Mouse (Mus musculus) hindbrain, embryonic 15.5 days (tissue): ENCODE measurements around the gene Foxp4. TPM values are rescaled to one million over a fixed set of nuclear protein-coding genes. Genes with fewer than 3 reads are reported as not detected.
A peak's percentile ranks its signal among the peaks of the same experiment; 100 is the strongest.

Experiments
- ATAC-seq: fragments of 200-750 bp; cut with Nextera tagmentation; 2 replicates; pipeline ENCODE4 v1.8.0; 2017; ENCODE audit warnings: low read depth, moderate number of reproducible peaks, moderate TSS enrichment; ENCODE audit not compliant: low FRiP score
- H3K27ac ChIP-seq: fragments of 300-500 bp; sonication (generic); replicated peaks from 2 replicates; pipeline ENCODE4 v1.5.1; 2015; ENCODE audit warnings: mild to moderate bottlenecking, inconsistent platforms
- H3K27me3 ChIP-seq: fragments of 300-500 bp; sonication (generic); 2 replicates; pipeline ENCODE4 v1.6.1; 2015; ENCODE audit warnings: control low read depth, inconsistent platforms
- H3K36me3 ChIP-seq: fragments of 300-500 bp; sonication (generic); 2 replicates; pipeline ENCODE4 v1.6.1; 2015; ENCODE audit warnings: control low read depth, inconsistent platforms
- H3K4me1 ChIP-seq: fragments of 300-500 bp; sonication (generic); replicated peaks from 2 replicates; pipeline ENCODE4 v1.6.1; 2015; ENCODE audit warnings: control low read depth, inconsistent platforms
- H3K4me2 ChIP-seq: fragments of 300-500 bp; sonication (generic); 2 replicates; pipeline ENCODE4 v1.6.1; 2015; ENCODE audit warnings: moderate library complexity, mild to moderate bottlenecking, inconsistent platforms
- H3K4me3 ChIP-seq: fragments of 300-500 bp; sonication (generic); 2 replicates; pipeline ENCODE4 v1.5.1; 2015; ENCODE audit warnings: mild to moderate bottlenecking, inconsistent platforms
- H3K9ac ChIP-seq: fragments of 300-500 bp; sonication (generic); 2 replicates; pipeline ENCODE4 v1.6.1; 2015; ENCODE audit warnings: inconsistent platforms
- H3K9me3 ChIP-seq: fragments of 300-500 bp; sonication (generic); 2 replicates; pipeline ENCODE4 v1.6.1; 2016; ENCODE audit warnings: control low read depth, inconsistent platforms
- WGBS: fragments of 180-500 bp; shearing (Covaris S2); methylation state at CpG from one replicate; pipeline ENCODE4 v1.1.7; 2015; 5-methylcytosine and 5-hydroxymethylcytosine counted together
- polyA plus RNA-seq: library from polyadenylated mRNA; unstranded; fragments of >200 nt; fragmentation: Nextera tagmentation; extraction: Ambion mirVana; gene quantifications from 2 replicates; pipeline ENCODE4 v1.2.1, GENCODE M21; 2015

Gene Foxp4
- polyA plus RNA-seq, 1 experiment from 2014 or later, result 42.2 TPM

GRCm38 (mm10) chr17:47907366-47907920 lies 17.0 kb downstream of the Foxp4 start:
- Histone ChIP-seq H3K9ac (no peak overlapping the region), H3K36me3 (no peaks in the 10 kb centered on the region), H3K4me1 (peaks cover 40% of the 10 kb centered on the region), H3K9me3 (no peaks in the 10 kb centered on the region), H3K27me3 (peaks cover 66% of the 10 kb centered on the region), H3K4me2 (no peak overlapping the region), H3K4me3 (no peak overlapping the region), H3K27ac (no peak overlapping the region)
- no peak for ATAC-seq
- 19% methylated on average over 9 of the region's 9 CpGs for WGBS

- Histone ChIP-seq H3K27ac (no peak overlapping the region), H3K27me3 (peaks cover 52% of the 10 kb centered on the region), H3K36me3 (no peaks in the 10 kb centered on the region), H3K9me3 (no peaks in the 10 kb centered on the region), H3K4me1 (peaks cover 25% of the 10 kb centered on the region), H3K4me2 (peak overlapping the region; percentile 52), H3K4me3 (peak overlapping the region; percentile 32), H3K9ac (0 out of 2 replicates have a peak overlapping the region, but pooled peaks have one; percentile 25)
- no peak for ATAC-seq
- 27% methylated on average over 35 of the region's 35 CpGs for WGBS
These were observed 20.4 kb downstream of the Foxp4 start for GRCm38 (mm10) chr17:47903846-47904680.

- Histone ChIP-seq H3K4me2 (no peak overlapping the region), H3K4me1 (peaks cover 25% of the 10 kb centered on the region), H3K9me3 (no peaks in the 10 kb centered on the region), H3K4me3 (no peak overlapping the region), H3K36me3 (no peaks in the 10 kb centered on the region), H3K27ac (no peak overlapping the region), H3K9ac (no peak overlapping the region), H3K27me3 (peaks cover 33% of the 10 kb centered on the region)
- 71% methylated on average over 3 of the region's 3 CpGs for WGBS
- ATAC-seq, result no peak
These were observed 22.7 kb downstream of the Foxp4 start for GRCm38 (mm10) chr17:47901782-47902181.

- Histone ChIP-seq H3K36me3 (no peaks in the 10 kb centered on the region), H3K4me1 (peaks cover 23% of the 10 kb centered on the region), H3K27me3 (peaks cover 27% of the 10 kb centered on the region), H3K4me3 (no peak overlapping the region), H3K9me3 (no peaks in the 10 kb centered on the region), H3K4me2 (no peak overlapping the region), H3K27ac (no peak overlapping the region), H3K9ac (no peak overlapping the region)
- ATAC-seq, result no peak
- 54% methylated on average over 6 of the region's 6 CpGs for WGBS
These were observed 23.7 kb downstream of the Foxp4 start for GRCm38 (mm10) chr17:47900716-47901115.

- 30% methylated on average over 4 of the region's 4 CpGs for WGBS
- H3K9me3 ChIP-seq, result no peaks in the 10 kb centered on the region
- peaks cover 17% of the 10 kb centered on the region for H3K4me1 ChIP-seq
- H3K27me3 ChIP-seq, result peaks cover 21% of the 10 kb centered on the region
- no peak overlapping the region for H3K4me2 ChIP-seq
- H3K36me3 ChIP-seq, result no peaks in the 10 kb centered on the region
- H3K9ac ChIP-seq, result no peak overlapping the region
- no peak for ATAC-seq
- no peak overlapping the region for H3K27ac ChIP-seq
- H3K4me3 ChIP-seq, result no peak overlapping the region
These were observed 25.3 kb downstream of the Foxp4 start for GRCm38 (mm10) chr17:47899156-47899555.

GRCm38 (mm10) chr17:47897956-47898752 lies 26.3 kb downstream of the Foxp4 start:
- H3K4me1 ChIP-seq, result peaks cover 16% of the 10 kb centered on the region
- H3K36me3 ChIP-seq, result no peaks in the 10 kb centered on the region
- WGBS, result 13% methylated on average over 9 of the region's 9 CpGs
- H3K27ac ChIP-seq, result no peak overlapping the region
- no peak overlapping the region for H3K4me2 ChIP-seq
- no peak overlapping the region for H3K4me3 ChIP-seq
- peaks cover 12% of the 10 kb centered on the region for H3K27me3 ChIP-seq
- peak; percentile 70 for ATAC-seq
- H3K9ac ChIP-seq, result no peak overlapping the region
- no peaks in the 10 kb centered on the region for H3K9me3 ChIP-seq

- Histone ChIP-seq H3K4me2 (no peak overlapping the region), H3K4me1 (peaks cover 13% of the 10 kb centered on the region), H3K27me3 (0 out of 2 replicates have a peak, but pooled peaks cover 4% of the 10 kb centered on the region), H3K9me3 (no peaks in the 10 kb centered on the region), H3K36me3 (no peaks in the 10 kb centered on the region), H3K27ac (no peak overlapping the region), H3K9ac (no peak overlapping the region), H3K4me3 (no peak overlapping the region)
- no peak for ATAC-seq
- whole genome bisulfite sequencing, result 70% methylated on average over 7 of the region's 7 CpGs
These were observed 34.7 kb downstream of the Foxp4 start for GRCm38 (mm10) chr17:47889727-47890126.

- ATAC-seq, result no peak
- no peaks in the 10 kb centered on the region for H3K36me3 ChIP-seq
- 0 out of 2 replicates have a peak, but pooled peaks cover 4% of the 10 kb centered on the region for H3K27me3 ChIP-seq
- WGBS, result 48% methylated on average over 19 of the region's 19 CpGs
- H3K4me3 ChIP-seq, result no peak overlapping the region
- no peaks in the 10 kb centered on the region for H3K9me3 ChIP-seq
- peaks cover 13% of the 10 kb centered on the region for H3K4me1 ChIP-seq
- no peak overlapping the region for H3K27ac ChIP-seq
- H3K9ac ChIP-seq, result no peak overlapping the region
- H3K4me2 ChIP-seq, result no peak overlapping the region
These were observed 35.2 kb downstream of the Foxp4 start for GRCm38 (mm10) chr17:47889267-47889666.

- Histone ChIP-seq H3K9ac (no peak overlapping the region), H3K4me2 (no peak overlapping the region), H3K27ac (no peak overlapping the region), H3K4me3 (no peak overlapping the region), H3K4me1 (peaks cover 13% of the 10 kb centered on the region), H3K9me3 (no peaks in the 10 kb centered on the region), H3K36me3 (no peaks in the 10 kb centered on the region), H3K27me3 (0 out of 2 replicates have a peak, but pooled peaks cover 4% of the 10 kb centered on the region)
- WGBS, result 77% methylated on average over 7 of the region's 7 CpGs
- no peak for ATAC-seq
These were observed 35.8 kb downstream of the Foxp4 start for GRCm38 (mm10) chr17:47888641-47889040.

- WGBS, result 22% methylated on average over 6 of the region's 6 CpGs
- Histone ChIP-seq H3K27me3 (0 out of 2 replicates have a peak, but pooled peaks cover 4% of the 10 kb centered on the region), H3K4me3 (no peak overlapping the region), H3K9me3 (no peaks in the 10 kb centered on the region), H3K27ac (no peak overlapping the region), H3K36me3 (no peaks in the 10 kb centered on the region), H3K9ac (no peak overlapping the region), H3K4me1 (peaks cover 13% of the 10 kb centered on the region), H3K4me2 (no peak overlapping the region)
- peak; percentile 27; the same call in 1 of the 2 replicates for ATAC-seq
These were observed 36.3 kb downstream of the Foxp4 start for GRCm38 (mm10) chr17:47888155-47888455.

- Histone ChIP-seq H3K9ac (no peak overlapping the region), H3K36me3 (no peaks in the 10 kb centered on the region), H3K9me3 (no peaks in the 10 kb centered on the region), H3K27me3 (0 out of 2 replicates have a peak, but pooled peaks cover 4% of the 10 kb centered on the region), H3K4me2 (no peak overlapping the region), H3K4me1 (peaks cover 13% of the 10 kb centered on the region), H3K27ac (no peak overlapping the region), H3K4me3 (no peak overlapping the region)
- ATAC-seq, result peak; percentile 37; the same call in 1 of the 2 replicates
- 19% methylated on average over 13 of the region's 13 CpGs for WGBS
These were observed 36.9 kb downstream of the Foxp4 start for GRCm38 (mm10) chr17:47887381-47888154.
